Mouse (Mus musculus) limb, embryonic 11.5 days (tissue): ENCODE measurements around the gene Olfr1406. TPM values are rescaled to one million over a fixed set of nuclear protein-coding genes. Genes with fewer than 3 reads are reported as not detected.
"Not testable (repeated sequence)": the region's sequence is repeated elsewhere in the genome, so short reads cannot be mapped to it uniquely, and the experiment has no call there.

Experiments used
- ATAC-seq: fragments of 200-750 bp; cut with Nextera tagmentation; 2 replicates; pipeline ENCODE4 v1.8.0; 2017; ENCODE audit warnings: low read depth; ENCODE audit not compliant: insufficient number of reproducible peaks, low FRiP score, low TSS enrichment
- DNase-seq: peaks from one replicate; pipeline ENCODE4 v3.0.0-alpha.2; 2015; ENCODE audit warnings: low spot score
- H3K27ac ChIP-seq: fragments of 300-500 bp; sonication (generic); replicated peaks from 2 replicates; pipeline ENCODE4 v1.5.1; 2014; ENCODE audit warnings: low read depth, mild to moderate bottlenecking, low read length
- H3K27me3 ChIP-seq: fragments of 300-500 bp; sonication (generic); 2 replicates; pipeline ENCODE4 v1.6.1; 2014; ENCODE audit warnings: mild to moderate bottlenecking, low read length, mixed read lengths; ENCODE audit not compliant: control insufficient read depth, insufficient read depth
- H3K36me3 ChIP-seq: fragments of 300-500 bp; sonication (generic); 2 replicates; pipeline ENCODE4 v1.6.1; 2014; ENCODE audit warnings: mild to moderate bottlenecking, low read length, moderate library complexity, mixed read lengths; ENCODE audit not compliant: control insufficient read depth, insufficient read depth
- H3K4me1 ChIP-seq: fragments of 300-500 bp; sonication (generic); 2 replicates; pipeline ENCODE4 v1.6.1; 2014; ENCODE audit warnings: low read length, mixed read lengths; ENCODE audit not compliant: control insufficient read depth, insufficient read depth
- H3K4me2 ChIP-seq: fragments of 300-500 bp; sonication (generic); 2 replicates; pipeline ENCODE4 v1.6.1; 2014; ENCODE audit warnings: low read depth, mild to moderate bottlenecking, moderate library complexity; ENCODE audit not compliant: severe bottlenecking
- H3K4me3 ChIP-seq: fragments of 300-500 bp; sonication (generic); 2 replicates; pipeline ENCODE4 v1.5.1; 2014; ENCODE audit warnings: low read depth, low read length
- H3K9ac ChIP-seq: fragments of 300-500 bp; sonication (generic); 2 replicates; pipeline ENCODE4 v1.6.1; 2014; ENCODE audit warnings: mild to moderate bottlenecking, low read length
- H3K9me3 ChIP-seq: fragments of 300-500 bp; sonication (generic); 2 replicates; pipeline ENCODE4 v1.6.1; 2016; ENCODE audit warnings: low read length; ENCODE audit not compliant: control insufficient read depth
- WGBS: fragments of 180-500 bp; shearing (Covaris S2); extraction: QIAGEN DNeasy Blood & Tissue Kit; methylation state at CpG from one replicate; pipeline ENCODE4 v1.1.7; 2014; 5-methylcytosine and 5-hydroxymethylcytosine counted together
- polyA plus RNA-seq: library from polyadenylated mRNA; unstranded; fragments of >200 nt; fragmentation: Nextera tagmentation; extraction: Ambion mirVana; gene quantifications from 2 replicates; pipeline ENCODE4 v1.2.1, GENCODE M21; 2014

Gene Olfr1406
- polyA plus RNA-seq: not detected in 2 replicates

- no peak within 1 kb of the TSS for H3K4me2 ChIP-seq
- no peaks in the 10 kb centered on the region for H3K4me1 ChIP-seq
- no peak within 1 kb of the TSS for H3K9ac ChIP-seq
- no peak within 1 kb of the TSS for H3K4me3 ChIP-seq
- 62% methylated on average over 3 of the region's 3 CpGs for WGBS
- no peaks in the 10 kb centered on the region for H3K9me3 ChIP-seq
- ATAC-seq (no peak), DNase-seq (no peak)
- no peaks in the 10 kb centered on the region for H3K27me3 ChIP-seq
- H3K27ac ChIP-seq: no peak within 1 kb of the TSS
- H3K36me3 ChIP-seq: no peaks in the 10 kb centered on the region
Observed at GRCm38 (mm10) chr1:173190540-173190939, at the start of gene Olfr1406. TSS of gene Olfr1406 (minus strand) at chr1:173190640.

DNA sequence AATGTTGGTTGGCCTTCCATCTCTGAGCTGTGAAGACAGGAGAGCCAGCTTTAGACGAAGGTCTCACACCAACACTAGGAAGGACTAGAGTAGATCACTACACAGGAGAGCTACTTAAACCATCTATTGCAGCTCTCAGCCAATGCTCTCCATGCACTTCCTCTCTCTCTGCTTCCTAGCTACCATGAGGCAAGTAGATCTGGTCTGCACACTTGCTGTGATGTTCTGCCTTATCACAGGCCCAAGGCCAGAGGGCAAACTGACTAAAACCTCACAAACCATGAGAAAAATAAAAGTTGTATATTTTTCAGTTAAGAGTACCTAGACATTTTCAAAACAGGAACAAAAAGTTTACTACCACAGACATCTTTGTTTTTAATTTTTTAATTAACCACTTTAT, 46.6 kb upstream of the Olfr1406 start:
- WGBS: 84% methylated on average over 1 of the region's 1 CpGs
- not testable (repeated sequence) for H3K4me3 ChIP-seq, H3K36me3 ChIP-seq

DNA sequence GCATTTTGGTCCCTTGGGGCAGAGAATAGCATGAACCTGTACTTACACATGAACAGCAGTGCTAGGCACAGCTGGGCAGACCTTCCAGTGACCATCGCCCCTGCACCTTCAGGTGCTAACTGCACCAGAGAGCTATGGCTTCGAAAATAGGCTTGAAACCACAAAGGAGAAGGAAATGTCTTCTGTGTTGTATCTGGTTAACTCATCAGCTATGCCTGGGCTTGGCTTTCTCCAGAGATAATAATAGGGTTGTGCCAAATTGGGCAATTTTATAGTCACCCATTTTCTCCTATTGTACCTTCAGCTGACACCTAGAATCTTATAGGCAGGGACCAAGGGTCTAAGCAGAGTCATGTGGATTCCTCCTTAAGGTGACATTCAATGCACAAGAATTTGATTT, 36.6 kb upstream of the Olfr1406 start, which contains the start of gene Fcer1a:
Gene Fcer1a, minus strand, starts transcription at position 134 of the 400 bp plus-strand sequence.
- H3K9ac ChIP-seq: no peak within 1 kb of the TSS
- DNase-seq (no peak), ATAC-seq (no peak)
- H3K27me3 ChIP-seq: no peaks in the 10 kb centered on the region
- H3K9me3 ChIP-seq: no peaks in the 10 kb centered on the region
- no peaks in the 10 kb centered on the region for H3K36me3 ChIP-seq
- no peak within 1 kb of the TSS for H3K4me3 ChIP-seq
- 84% methylated on average over 2 of the region's 2 CpGs for WGBS
- H3K4me1 ChIP-seq: no peaks in the 10 kb centered on the region
- H3K4me2 ChIP-seq: no peak within 1 kb of the TSS
- H3K27ac ChIP-seq: no peak within 1 kb of the TSS

More for the DNA sequence above, 46.6 kb upstream of the Olfr1406 start:
- H3K9ac ChIP-seq, H3K4me2 ChIP-seq, ATAC-seq, H3K27me3 ChIP-seq, H3K27ac ChIP-seq, DNase-seq, H3K4me1 ChIP-seq, H3K9me3 ChIP-seq: not testable (repeated sequence)

GRCm38 (mm10) chr1:173216481-173216880, 26.0 kb upstream of the Olfr1406 start:
- Histone ChIP-seq H3K36me3 (no peaks in the 10 kb centered on the region), H3K27ac (no peak overlapping the region), H3K9me3 (no peaks in the 10 kb centered on the region), H3K9ac (no peak overlapping the region), H3K4me2 (no peak overlapping the region), H3K4me3 (no peak overlapping the region), H3K27me3 (no peaks in the 10 kb centered on the region), H3K4me1 (no peaks in the 10 kb centered on the region)
- whole genome bisulfite sequencing: 91% methylated on average over 3 of the region's 3 CpGs
- ATAC-seq (no peak), DNase-seq (no peak)

DNA sequence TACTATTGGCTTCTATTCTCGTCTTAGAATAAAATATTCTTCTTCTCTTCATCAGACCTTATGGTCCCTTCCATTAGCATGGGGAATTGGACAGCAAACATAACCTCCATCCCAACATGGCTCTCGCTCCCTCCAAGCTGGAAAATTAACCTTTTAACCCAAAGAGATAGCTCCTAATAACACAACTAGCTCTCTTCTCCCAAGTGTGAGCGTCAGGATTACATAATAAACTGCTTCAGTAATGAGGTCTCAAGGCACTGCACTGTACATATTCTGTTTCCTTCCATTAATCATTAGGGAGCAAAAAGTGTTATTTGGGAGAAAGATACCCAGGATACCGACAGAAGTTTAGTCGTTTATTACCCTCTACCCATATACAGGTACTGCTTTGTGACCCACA, 21.7 kb upstream of the Olfr1406 start, which contains the start of gene Olfr1404:
Gene Olfr1404, plus strand, starts transcription at position 301 of the 400 bp plus-strand sequence.
- Histone ChIP-seq H3K4me1 (no peaks in the 10 kb centered on the region), H3K36me3 (no peaks in the 10 kb centered on the region), H3K4me2 (no peak within 1 kb of the TSS), H3K27ac (no peak within 1 kb of the TSS), H3K9me3 (no peaks in the 10 kb centered on the region), H3K4me3 (no peak within 1 kb of the TSS), H3K27me3 (no peaks in the 10 kb centered on the region), H3K9ac (no peak within 1 kb of the TSS)
- WGBS: 85% methylated on average over 5 of the region's 5 CpGs
- DNase-seq (no peak), ATAC-seq (no peak)

- no peak for DNase-seq
Observed at GRCm38 (mm10) chr1:173197508-173197907, 7.1 kb upstream of the Olfr1406 start, which contains the start of gene Olfr218. TSS of gene Olfr218 (plus strand) at chr1:173197808.

DNA sequence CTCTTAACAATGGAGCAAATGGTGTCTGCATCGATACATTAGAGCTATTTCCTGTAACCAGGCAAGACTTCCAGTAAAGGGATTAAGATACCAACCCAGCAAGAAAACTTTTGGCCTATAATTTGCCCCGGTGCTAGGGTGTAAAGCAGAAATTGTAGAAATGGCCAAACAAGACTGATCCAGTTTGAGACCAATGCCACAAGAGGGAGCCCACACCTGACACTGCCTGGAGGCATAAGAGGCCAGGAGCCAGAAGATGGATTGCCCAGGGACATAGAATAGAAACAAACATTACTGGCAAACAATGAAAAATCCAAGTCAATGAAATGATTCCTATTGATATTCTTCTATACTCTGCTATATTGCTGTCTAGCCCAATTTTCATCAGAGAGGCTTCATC, 5.9 kb upstream of the Olfr1406 start:
- ATAC-seq: no peak
- H3K4me2 ChIP-seq: no peak overlapping the region
- DNase-seq: no peak
- no peak overlapping the region for H3K4me3 ChIP-seq
- no peaks in the 10 kb centered on the region for H3K9me3 ChIP-seq
- WGBS: 81% methylated on average over 2 of the region's 2 CpGs
- no peaks in the 10 kb centered on the region for H3K4me1 ChIP-seq
- H3K27me3 ChIP-seq: no peaks in the 10 kb centered on the region
- no peaks in the 10 kb centered on the region for H3K36me3 ChIP-seq
- H3K27ac ChIP-seq: no peak overlapping the region
- H3K9ac ChIP-seq: no peak overlapping the region

More at GRCm38 (mm10) chr1:173197508-173197907, 7.1 kb upstream of the Olfr1406 start, which contains the start of gene Olfr218:
- Histone ChIP-seq H3K4me2 (no peak within 1 kb of the TSS), H3K27me3 (no peaks in the 10 kb centered on the region), H3K9ac (no peak within 1 kb of the TSS), H3K4me1 (no peaks in the 10 kb centered on the region), H3K9me3 (no peaks in the 10 kb centered on the region), H3K4me3 (no peak within 1 kb of the TSS), H3K27ac (no peak within 1 kb of the TSS), H3K36me3 (no peaks in the 10 kb centered on the region)
- no peak for ATAC-seq
- WGBS: 75% methylated on average over 5 of the region's 5 CpGs

DNA sequence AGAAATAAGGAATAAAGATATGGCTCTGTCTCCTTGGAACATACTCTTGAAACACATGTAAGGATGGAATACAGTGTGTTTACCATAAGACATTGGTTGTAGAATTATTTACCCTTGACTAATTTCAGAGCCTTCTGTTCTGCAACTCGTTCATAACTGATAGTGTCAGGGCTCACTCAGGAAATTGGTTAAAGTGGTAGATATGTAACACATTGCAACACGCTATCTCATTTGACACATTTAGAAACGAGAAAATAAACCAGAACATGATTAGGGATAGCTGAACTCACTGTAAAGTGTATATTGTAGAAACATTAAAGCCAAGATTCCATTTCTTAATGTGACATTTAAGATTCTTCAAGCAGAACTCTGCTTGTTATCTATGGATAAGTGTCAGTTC, 1.6 kb upstream of the Olfr1406 start:
- no peak overlapping the region for H3K4me3 ChIP-seq
- no peaks in the 10 kb centered on the region for H3K4me1 ChIP-seq
- H3K36me3 ChIP-seq: no peaks in the 10 kb centered on the region
- no peak overlapping the region for H3K9ac ChIP-seq
- no peaks in the 10 kb centered on the region for H3K27me3 ChIP-seq
- H3K27ac ChIP-seq: no peak overlapping the region
- WGBS: 76% methylated on average over 3 of the region's 3 CpGs
- ATAC-seq (no peak), DNase-seq (no peak)
- no peak overlapping the region for H3K4me2 ChIP-seq
- H3K9me3 ChIP-seq: no peaks in the 10 kb centered on the region
